Mouse (Mus musculus) myocyte (in vitro differentiated cells): Measurements from ENCODE around the gene Serpina3m.
"Not testable (repeated sequence)": the region's sequence is repeated elsewhere in the genome, so short reads cannot be mapped to it uniquely, and the experiment has no call there.

Source experiments
- CEBPB ChIP-seq: IDR thresholded peaks from 2 replicates; pipeline ENCODE4 v1.6.1; 2011; ENCODE audit warnings: mild to moderate bottlenecking, moderate library complexity; ENCODE audit not compliant: poor library complexity, insufficient read depth, severe bottlenecking
- E2F4 ChIP-seq: IDR thresholded peaks from one replicate; pipeline ENCODE4 v1.6.1; 2011; ENCODE audit warnings: mild to moderate bottlenecking, control low read depth, moderate library complexity; ENCODE audit not compliant: insufficient read depth
- MYOD1 ChIP-seq, 3 experiments: IDR thresholded peaks; one replicate each; pipeline ENCODE4 v1.6.1; 2011; ENCODE audit warnings: control low read depth in 2 of 3, low read depth in 2 of 3, mild to moderate bottlenecking in 2 of 3, moderate library complexity in 1 of 3; ENCODE audit not compliant: insufficient read length in 2 of 3, control insufficient read depth in 1 of 3
- MYOG ChIP-seq, 3 experiments: IDR thresholded peaks; one replicate each; pipeline ENCODE4 v1.6.1; 2011; ENCODE audit warnings: control low read depth in 2 of 3, low read depth in 2 of 3, mild to moderate bottlenecking in 2 of 3; ENCODE audit not compliant: insufficient read length in 2 of 3, control insufficient read depth in 1 of 3, insufficient read depth in 1 of 3
- POLR2A ChIP-seq: IDR thresholded peaks from one replicate; pipeline ENCODE4 v1.6.1; 2011; ENCODE audit warnings: low read depth, mild to moderate bottlenecking, control low read depth, moderate library complexity; ENCODE audit not compliant: insufficient read length
- POLR2AphosphoS2 ChIP-seq: IDR thresholded peaks from one replicate; pipeline ENCODE4 v1.6.1; 2011; ENCODE audit warnings: low read depth, control low read depth; ENCODE audit not compliant: insufficient read length
- TCF12 ChIP-seq: IDR thresholded peaks from one replicate; pipeline ENCODE4 v1.6.1; 2011; ENCODE audit warnings: mild to moderate bottlenecking, control low read depth; ENCODE audit not compliant: poor library complexity, insufficient read depth, severe bottlenecking
- TCF3 ChIP-seq: IDR thresholded peaks from one replicate; pipeline ENCODE4 v1.6.1; 2011; ENCODE audit warnings: low read depth, control low read depth; ENCODE audit not compliant: insufficient read length
- USF1 ChIP-seq: IDR thresholded peaks from one replicate; pipeline ENCODE4 v1.6.1; 2011; ENCODE audit warnings: low read depth, mild to moderate bottlenecking, control low read depth, moderate library complexity

- TF ChIP-seq TCF3; TCF12; POLR2A; USF1; E2F4; POLR2AphosphoS2; MYOG (IDR thresholded peaks at IDR 0.05; ENCODE audit: control insufficient read depth in 1 of 3, insufficient read depth in 1 of 3, insufficient read length in 2 of 3, low read depth in 2 of 3); CEBPB; MYOD1 (IDR thresholded peaks at IDR 0.05; ENCODE audit: control insufficient read depth in 1 of 3, insufficient read length in 2 of 3, low read depth in 2 of 3): not testable (repeated sequence)
These were observed 4.2 kb downstream of the Serpina3m start for GRCm38 (mm10) chr12:104342489-104342888.
